Mouse (Mus musculus): ENCODE data around the gene Ppp2r5c. TPM values are rescaled to one million over a fixed set of nuclear protein-coding genes. Genes with fewer than 3 reads are reported as not detected.

The Ppp2r5c gene
- polyA plus RNA-seq, 1 experiment from 2014 or later, result 143 TPM

Other genes starting within 250 kb of the Ppp2r5c start
- 0.89 and 1.2 TPM in 2 replicates for gene Dio3, start 168.1 kb upstream of the Ppp2r5c start, polyA plus RNA-seq (2016; fragmentation: Nextera tagmentation; extraction: Ambion mirVana)
- gene Dync1h1, start 154.3 kb downstream of the Ppp2r5c start, polyA plus RNA-seq (2016; fragmentation: Nextera tagmentation; extraction: Ambion mirVana), result 64.2 and 67.5 TPM in 2 replicates
- gene 1700001K19Rik, start 235.5 kb downstream of the Ppp2r5c start, polyA plus RNA-seq (2016; fragmentation: Nextera tagmentation; extraction: Ambion mirVana), result 0.16 TPM in 1 of 2 replicates, not detected in the other